Mouse (Mus musculus) stomach, embryonic 16.5 days (tissue): Measurements from ENCODE around the gene Ampd3. TPM values are rescaled to one million over a fixed set of nuclear protein-coding genes. Genes with fewer than 3 reads are reported as not detected.

Experiments
- ATAC-seq: fragments of 200-750 bp; cut with Nextera tagmentation; 2 replicates; pipeline ENCODE4 v1.8.0; 2017; ENCODE audit warnings: moderate number of reproducible peaks, moderate TSS enrichment; ENCODE audit not compliant: insufficient read depth, low FRiP score
- H3K27ac ChIP-seq: fragments of 300-500 bp; sonication (generic); 2 replicates; pipeline ENCODE4 v1.5.1; 2014; ENCODE audit warnings: low read length
- H3K27me3 ChIP-seq: fragments of 300-500 bp; sonication (generic); 2 replicates; pipeline ENCODE4 v1.6.1; 2014; ENCODE audit warnings: low read length, control low read depth, mixed read lengths; ENCODE audit not compliant: control insufficient read depth, insufficient read depth
- H3K36me3 ChIP-seq: fragments of 300-500 bp; sonication (generic); 2 replicates; pipeline ENCODE4 v1.6.1; 2014; ENCODE audit warnings: low read length; ENCODE audit not compliant: control insufficient read depth, insufficient read depth
- H3K4me1 ChIP-seq: fragments of 300-500 bp; sonication (generic); 2 replicates; pipeline ENCODE4 v1.6.1; 2014; ENCODE audit warnings: low read length, control low read depth, mixed read lengths; ENCODE audit not compliant: control insufficient read depth, insufficient read depth
- H3K4me2 ChIP-seq: fragments of 300-500 bp; sonication (generic); 2 replicates; pipeline ENCODE4 v1.6.1; 2014; ENCODE audit warnings: low read depth, low read length, mixed read lengths
- H3K4me3 ChIP-seq: fragments of 300-500 bp; sonication (generic); replicated peaks from 2 replicates; pipeline ENCODE4 v1.5.1; 2014; ENCODE audit warnings: mild to moderate bottlenecking, low read length
- H3K9ac ChIP-seq: fragments of 300-500 bp; sonication (generic); 2 replicates; pipeline ENCODE4 v1.6.1; 2014; ENCODE audit warnings: low read length
- H3K9me3 ChIP-seq: fragments of 300-500 bp; sonication (generic); replicated peaks from 2 replicates; pipeline ENCODE4 v1.6.1; 2016; ENCODE audit warnings: low read length, control low read depth; ENCODE audit not compliant: control insufficient read depth
- WGBS: fragments of 180-500 bp; shearing (Covaris S2); extraction: QIAGEN DNeasy Blood & Tissue Kit; methylation state at CpG from one replicate; pipeline ENCODE4 v1.1.7; 2014; 5-methylcytosine and 5-hydroxymethylcytosine counted together
- polyA plus RNA-seq: library from polyadenylated mRNA; unstranded; fragments of >200 nt; fragmentation: Nextera tagmentation; extraction: Ambion mirVana; gene quantifications from 2 replicates; pipeline ENCODE4 v1.2.1, GENCODE M21; 2015

The Ampd3 gene
- polyA plus RNA-seq, 1 experiment from 2014 or later, result 7.2 TPM

GRCm38 (mm10) chr7:110818206-110818605, 50.2 kb downstream of the Ampd3 start:
- Histone ChIP-seq H3K36me3 (no peaks in the 10 kb centered on the region), H3K27ac (no peak overlapping the region), H3K4me3 (no peak overlapping the region), H3K9me3 (no peaks in the 10 kb centered on the region), H3K4me2 (no peak overlapping the region), H3K9ac (no peak overlapping the region), H3K27me3 (no peaks in the 10 kb centered on the region), H3K4me1 (peaks cover 6% of the 10 kb centered on the region)
- no peak for ATAC-seq
- 73% methylated on average over 6 of the region's 6 CpGs for WGBS

DNA sequence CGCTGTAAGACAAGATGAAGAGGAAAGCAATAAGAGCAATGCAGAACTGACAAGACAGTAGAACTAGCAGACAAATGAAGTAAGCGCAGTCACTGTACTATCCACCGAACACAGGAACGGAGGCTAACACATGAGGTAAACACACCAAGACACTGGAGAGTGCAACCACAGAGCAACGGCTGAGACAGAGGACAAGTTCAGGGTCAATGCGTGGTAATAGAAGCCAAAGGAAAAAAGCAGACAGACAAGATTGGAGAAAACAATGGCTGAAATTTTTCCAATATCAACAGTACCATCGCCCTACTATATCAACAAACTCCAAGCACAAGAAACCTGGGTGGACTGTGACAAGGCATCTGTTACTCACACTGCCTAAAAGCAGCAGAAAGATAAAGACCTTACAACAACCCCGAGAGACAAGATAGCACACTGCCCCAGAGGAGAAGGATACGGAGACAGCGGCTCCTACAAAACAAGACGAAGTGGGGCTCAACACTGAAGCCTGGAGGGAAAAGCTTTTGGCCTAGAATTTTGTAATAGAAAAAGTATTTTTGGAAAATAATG, 50.9 kb downstream of the Ampd3 start:
- ATAC-seq, result no peak
- H3K27ac ChIP-seq, result no peak overlapping the region
- no peak overlapping the region for H3K9ac ChIP-seq
- H3K27me3 ChIP-seq, result no peaks in the 10 kb centered on the region
- WGBS, result 58% methylated on average over 11 of the region's 11 CpGs
- H3K4me3 ChIP-seq, result no peak overlapping the region
- no peaks in the 10 kb centered on the region for H3K36me3 ChIP-seq
- peaks cover 6% of the 10 kb centered on the region for H3K4me1 ChIP-seq
- no peaks in the 10 kb centered on the region for H3K9me3 ChIP-seq
- H3K4me2 ChIP-seq, result no peak overlapping the region

DNA sequence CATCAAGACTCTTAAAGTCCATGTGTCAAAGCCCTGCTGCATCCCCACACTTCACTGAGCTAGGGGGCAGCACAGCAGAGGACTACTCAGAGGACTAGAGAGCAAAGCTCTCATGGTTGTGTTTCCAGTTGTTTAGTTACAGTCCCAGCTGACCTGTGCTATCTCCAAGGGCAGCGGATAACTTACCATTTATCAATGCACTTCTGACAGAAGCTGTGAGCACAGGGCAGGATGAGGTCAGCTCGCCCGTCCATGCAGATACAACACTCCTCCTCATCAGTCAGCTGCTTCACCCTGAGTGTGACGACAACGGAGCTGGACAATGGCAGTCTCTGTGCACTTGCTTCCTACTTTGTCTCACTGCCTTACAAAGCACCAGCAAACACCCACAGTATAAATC, 53.1 kb downstream of the Ampd3 start:
- H3K27me3 ChIP-seq, result no peaks in the 10 kb centered on the region
- peak; percentile 53; the same call in 1 of the 2 replicates for ATAC-seq
- no peak overlapping the region for H3K4me2 ChIP-seq
- WGBS, result 38% methylated on average over 5 of the region's 5 CpGs
- H3K27ac ChIP-seq, result no peak overlapping the region
- H3K4me1 ChIP-seq, result peaks cover 6% of the 10 kb centered on the region
- no peak overlapping the region for H3K9ac ChIP-seq
- no peaks in the 10 kb centered on the region for H3K9me3 ChIP-seq
- H3K36me3 ChIP-seq, result peaks cover 6% of the 10 kb centered on the region; the same call in 1 of the 2 replicates
- H3K4me3 ChIP-seq, result no peak overlapping the region

GRCm38 (mm10) chr7:110821653-110822052, 53.6 kb downstream of the Ampd3 start:
- ATAC-seq, result no peak
- Histone ChIP-seq H3K4me3 (no peak overlapping the region), H3K4me2 (no peak overlapping the region), H3K36me3 (peaks cover 6% of the 10 kb centered on the region; the same call in 1 of the 2 replicates), H3K27me3 (no peaks in the 10 kb centered on the region), H3K4me1 (peaks cover 6% of the 10 kb centered on the region), H3K9me3 (no peaks in the 10 kb centered on the region), H3K9ac (no peak overlapping the region), H3K27ac (no peak overlapping the region)
- WGBS, result 34% methylated on average over 3 of the region's 3 CpGs

DNA sequence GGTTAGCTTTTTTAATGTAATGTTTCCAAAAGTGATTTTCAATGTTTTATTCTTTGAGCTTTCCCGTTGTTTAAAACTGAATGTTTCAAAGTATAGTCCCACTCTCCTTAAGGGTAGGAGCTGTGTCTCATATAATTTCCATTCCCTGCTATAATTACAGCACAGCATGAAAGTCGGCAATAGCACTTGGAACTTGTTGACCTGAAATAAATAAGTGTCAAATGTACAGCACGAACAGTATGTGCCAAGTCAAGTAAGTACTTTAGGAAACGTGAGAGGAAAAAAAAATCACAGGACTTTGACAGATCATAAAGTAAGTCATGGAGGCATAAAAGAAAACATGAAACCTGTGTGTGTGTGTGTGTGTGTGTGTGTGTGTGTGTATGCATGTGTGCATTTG, 54.0 kb downstream of the Ampd3 start:
- WGBS, result 40% methylated on average over 4 of the region's 4 CpGs
- Histone ChIP-seq H3K27ac (no peak overlapping the region), H3K9me3 (no peaks in the 10 kb centered on the region), H3K4me1 (peaks cover 6% of the 10 kb centered on the region), H3K36me3 (peaks cover 6% of the 10 kb centered on the region; the same call in 1 of the 2 replicates), H3K27me3 (no peaks in the 10 kb centered on the region), H3K9ac (no peak overlapping the region), H3K4me3 (no peak overlapping the region), H3K4me2 (no peak overlapping the region)
- no peak for ATAC-seq

DNA sequence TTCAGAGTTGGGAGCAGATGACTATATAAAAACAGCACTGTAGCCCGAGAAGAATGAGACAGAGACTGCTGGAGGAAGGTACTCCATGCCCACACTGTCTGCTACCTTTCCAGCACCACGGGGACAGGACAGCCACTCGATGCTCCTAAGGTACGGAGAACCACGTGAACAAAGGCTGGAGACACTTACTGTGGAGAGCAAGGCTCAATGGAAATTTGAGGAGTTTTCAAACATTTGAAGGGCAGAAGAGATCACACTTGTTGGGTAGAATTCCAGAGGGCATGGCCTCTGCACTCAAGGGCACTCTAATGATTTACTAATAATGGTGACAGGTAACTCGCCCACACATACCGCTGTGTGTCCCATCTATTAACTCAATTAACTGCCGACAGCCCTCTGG, 55.1 kb downstream of the Ampd3 start:
- H3K4me2 ChIP-seq, result no peak overlapping the region
- H3K9me3 ChIP-seq, result no peaks in the 10 kb centered on the region
- H3K27ac ChIP-seq, result no peak overlapping the region
- H3K27me3 ChIP-seq, result no peaks in the 10 kb centered on the region
- WGBS, result 73% methylated on average over 8 of the region's 8 CpGs
- H3K9ac ChIP-seq, result no peak overlapping the region
- ATAC-seq, result no peak
- H3K4me1 ChIP-seq, result peaks cover 6% of the 10 kb centered on the region
- H3K36me3 ChIP-seq, result peaks cover 6% of the 10 kb centered on the region; the same call in 1 of the 2 replicates
- H3K4me3 ChIP-seq, result no peak overlapping the region

DNA sequence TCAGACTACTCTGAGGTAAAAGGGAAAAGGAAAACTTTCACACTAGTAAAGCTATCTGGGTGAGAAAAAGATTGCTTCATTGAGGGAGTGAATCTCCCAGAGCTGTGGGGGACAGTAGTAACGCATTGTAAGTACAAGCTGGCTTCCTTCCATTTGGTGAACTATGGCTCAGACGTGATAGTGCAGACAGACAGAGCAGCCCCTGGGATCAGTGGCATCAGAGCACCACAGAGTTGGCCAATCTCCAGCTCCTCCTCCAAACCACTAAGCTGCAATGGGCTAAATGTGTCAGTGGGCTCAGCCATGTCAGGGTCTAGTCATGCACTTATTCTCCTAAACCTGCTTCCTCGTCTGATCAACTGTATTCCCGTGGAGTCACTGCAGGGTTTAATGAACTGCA, 55.6 kb downstream of the Ampd3 start:
- Histone ChIP-seq H3K9ac (no peak overlapping the region), H3K4me1 (peaks cover 6% of the 10 kb centered on the region), H3K27me3 (no peaks in the 10 kb centered on the region), H3K9me3 (no peaks in the 10 kb centered on the region), H3K4me2 (no peak overlapping the region), H3K36me3 (peaks cover 6% of the 10 kb centered on the region; the same call in 1 of the 2 replicates), H3K4me3 (no peak overlapping the region), H3K27ac (no peak overlapping the region)
- WGBS, result 67% methylated on average over 4 of the region's 4 CpGs
- ATAC-seq, result no peak

GRCm38 (mm10) chr7:110823995-110824953, 56.3 kb downstream of the Ampd3 start:
- Histone ChIP-seq H3K4me1 (peaks cover 6% of the 10 kb centered on the region), H3K27ac (no peak overlapping the region), H3K4me2 (no peak overlapping the region), H3K9ac (no peak overlapping the region), H3K36me3 (peaks cover 6% of the 10 kb centered on the region; the same call in 1 of the 2 replicates), H3K9me3 (no peaks in the 10 kb centered on the region), H3K27me3 (no peaks in the 10 kb centered on the region), H3K4me3 (no peak overlapping the region)
- whole genome bisulfite sequencing, result 85% methylated on average over 8 of the region's 8 CpGs
- ATAC-seq, result no peak

GRCm38 (mm10) chr7:110833024-110833423, 65.0 kb downstream of the Ampd3 start:
- 83% methylated on average over 1 of the region's 1 CpGs for WGBS
- H3K27ac ChIP-seq, result no peak overlapping the region
- no peak overlapping the region for H3K4me3 ChIP-seq
- H3K9ac ChIP-seq, result no peak overlapping the region
- H3K27me3 ChIP-seq, result no peaks in the 10 kb centered on the region
- no peak for ATAC-seq
- H3K36me3 ChIP-seq, result no peaks in the 10 kb centered on the region
- H3K4me2 ChIP-seq, result no peak overlapping the region
- no peaks in the 10 kb centered on the region for H3K9me3 ChIP-seq
- H3K4me1 ChIP-seq, result 0 out of 2 replicates have a peak, but pooled peaks cover 4% of the 10 kb centered on the region
